Comparison of ENCODE assay signal across 12 mouse cellular contexts in genomic region chr10:58401838-58402237, GRCm38 (mm10). TPM values are rescaled to one million over a fixed set of nuclear protein-coding genes. Genes with fewer than 3 reads are reported as not detected.
DNase-seq lines count a peak whose midpoint lies in the region; ATAC-seq lines count a peak whose summit lies in the region.
"Had no signal": no experiment of that assay in that cellular context is flagged by ENCODE, and none has a peak within 500 bp of the region (broad histone marks: within the 10 kb centered on the region; RNA-seq: fewer than 3 reads in every experiment).

No protein-coding gene starts in this region.

- H3K27ac ChIP-seq in stomach, embryonic 16.5 days (ENCODE audit: low read length) = 0 out of 2 replicates have a peak overlapping the region, but pooled peaks have one; percentile 22
- H3K27ac ChIP-seq in kidney, embryonic 14.5 days (ENCODE audit: low read depth, low read length) = no peak overlapping the region
- H3K27ac ChIP-seq: hindbrain, embryonic 14.5 days; kidney, embryonic 15.5 days; midbrain, embryonic 12.5 days had no signal

- peaks cover 3% of the 10 kb centered on the region; the same call in 1 of the 2 replicates for H3K36me3 ChIP-seq in stomach, embryonic 16.5 days (ENCODE audit: control insufficient read depth, insufficient read depth, low read length)
- peaks cover 27% of the 10 kb centered on the region for H3K36me3 ChIP-seq in kidney, embryonic 14.5 days (ENCODE audit: control insufficient read depth, insufficient read depth, low read length)

- intact Hi-C loops in gastrocnemius, postnatal 14 days (cut with DNase I; ENCODE audit: low total_unique reads) = no loop called here
- intact Hi-C loops in left cerebral cortex, postnatal 4 days (cut with DNase I) = no loop called here

- H3K4me1 ChIP-seq in stomach, embryonic 16.5 days (ENCODE audit: control insufficient read depth, insufficient read depth, low read length) = peaks cover 8% of the 10 kb centered on the region; the same call in 1 of the 2 replicates
- no peaks in the 10 kb centered on the region for H3K4me1 ChIP-seq in kidney, embryonic 14.5 days (ENCODE audit: control insufficient read depth, insufficient read depth, low read length)
- H3K4me1 ChIP-seq: midbrain, embryonic 12.5 days had no signal

- H3K4me2 ChIP-seq in stomach, embryonic 16.5 days (ENCODE audit: low read depth, low read length) = no peak overlapping the region
- no peak overlapping the region for H3K4me2 ChIP-seq in kidney, embryonic 14.5 days (replicated peaks; ENCODE audit: low read depth, low read length)
- H3K4me2 ChIP-seq: hindbrain, embryonic 14.5 days; kidney, embryonic 15.5 days; midbrain, embryonic 12.5 days had no signal

- H3K9me3 ChIP-seq in stomach, embryonic 16.5 days (replicated peaks; ENCODE audit: control insufficient read depth, low read length) = no peaks in the 10 kb centered on the region
- H3K9me3 ChIP-seq in kidney, embryonic 14.5 days (ENCODE audit: control insufficient read depth, low read length) = no peaks in the 10 kb centered on the region
- H3K9me3 ChIP-seq: kidney, embryonic 15.5 days; midbrain, embryonic 12.5 days had no signal

- no peak overlapping the region for H3K9ac ChIP-seq in stomach, embryonic 16.5 days (ENCODE audit: low read length)
- no peak overlapping the region for H3K9ac ChIP-seq in kidney, embryonic 14.5 days (ENCODE audit: low read depth, low read length)
- H3K9ac ChIP-seq: hindbrain, embryonic 14.5 days; kidney, embryonic 15.5 days; midbrain, embryonic 12.5 days had no signal

- peak; percentile 44 for DNase-seq in gastrocnemius, adult 18-20 months (ENCODE audit: low spot score)
- no peak for DNase-seq in gastrocnemius, postnatal 14 days
- peak; percentile 59 to 60 for DNase-seq in left cerebral cortex, adult 9 months (ENCODE audit: low spot score in 2 of 2)
- DNase-seq in left cerebral cortex, postnatal 4 days = no peak
- peak; percentile 33 to 56 for DNase-seq in cerebellum, postnatal 36 days
- DNase-seq: gastrocnemius, postnatal 10 days; thymus, postnatal 25 days had no signal

- no peak overlapping the region for H3K4me3 ChIP-seq in stomach, embryonic 16.5 days (replicated peaks; ENCODE audit: low read length)
- H3K4me3 ChIP-seq in kidney, embryonic 14.5 days (ENCODE audit: low read length) = no peak overlapping the region
- H3K4me3 ChIP-seq: kidney, embryonic 15.5 days; midbrain, embryonic 12.5 days had no signal

- H3K27me3 ChIP-seq in stomach, embryonic 16.5 days (ENCODE audit: control insufficient read depth, insufficient read depth, low read length) = no peaks in the 10 kb centered on the region
- no peaks in the 10 kb centered on the region for H3K27me3 ChIP-seq in kidney, embryonic 14.5 days (ENCODE audit: control insufficient read depth, insufficient read depth, low read length)
- H3K27me3 ChIP-seq: kidney, embryonic 15.5 days; midbrain, embryonic 12.5 days had no signal

- WGBS in stomach, embryonic 16.5 days = 74% methylated on average over 3 of the region's 3 CpGs
- WGBS in kidney, embryonic 14.5 days = 81% methylated on average over 3 of the region's 3 CpGs

- no peak for ATAC-seq in stomach, embryonic 16.5 days (ENCODE audit: insufficient read depth, low FRiP score)
- ATAC-seq in kidney, embryonic 14.5 days (ENCODE audit: low FRiP score, low TSS enrichment) = no peak

RNA-seq across cellular contexts. Expression of gene Ranbp2, which starts 44.9 kb away (rescaled TPM):
- total RNA-seq in gastrocnemius, adult 18-20 months (2021) = 10 to 100 TPM; 42.0 to 47.0 TPM
- 10 to 100 TPM; 45.3 to 45.6 TPM for total RNA-seq in gastrocnemius, postnatal 14 days (2021)
- total RNA-seq in left cerebral cortex, postnatal 4 days (2021) = 10 to 100 TPM; 59.5 to 63.3 TPM
- 21.3 and 23.3 TPM in 2 replicates for polyA plus RNA-seq in stomach, embryonic 16.5 days (2015; fragmentation: Nextera tagmentation; extraction: Ambion mirVana)
- polyA plus RNA-seq in kidney, embryonic 14.5 days (2014; fragmentation: Nextera tagmentation; extraction: Ambion mirVana) = 26.2 and 48.2 TPM in 2 replicates

Comparison
In these comparisons a context has a peak if more than half of its experiments do, and no peak if none do; other contexts are left out.
1. DNase-seq: peak in gastrocnemius, adult 18-20 months (single experiment), left cerebral cortex, adult 9 months (2 of 2) and cerebellum, postnatal 36 days (2 of 2); none in gastrocnemius, postnatal 14 days (single experiment) and left cerebral cortex, postnatal 4 days (single experiment).